Mouse (Mus musculus): ENCODE data around the gene Pcca.

GRCm38 (mm10) chr14:122688378-122688777, 154.3 kb downstream of the Pcca start:
- TF ChIP-seq CTCF (IDR thresholded peaks at IDR 0.05) (no peak), POLR2A (IDR thresholded peaks at IDR 0.05; ENCODE audit: insufficient read depth, low read depth, low read length) (no peak), EP300 (IDR thresholded peaks at IDR 0.05; ENCODE audit: insufficient read depth, low read depth, low read length) (no peak)
